Mouse (Mus musculus): Measurements from ENCODE around the gene Repin1. TPM values are rescaled to one million over a fixed set of nuclear protein-coding genes. Genes with fewer than 3 reads are reported as not detected.
"Not testable (repeated sequence)": the region's sequence is repeated elsewhere in the genome, so short reads cannot be mapped to it uniquely, and the experiment has no call there.

Gene Repin1
- polyA plus RNA-seq, 1 experiment from 2014 or later: 35.8 TPM

DNA sequence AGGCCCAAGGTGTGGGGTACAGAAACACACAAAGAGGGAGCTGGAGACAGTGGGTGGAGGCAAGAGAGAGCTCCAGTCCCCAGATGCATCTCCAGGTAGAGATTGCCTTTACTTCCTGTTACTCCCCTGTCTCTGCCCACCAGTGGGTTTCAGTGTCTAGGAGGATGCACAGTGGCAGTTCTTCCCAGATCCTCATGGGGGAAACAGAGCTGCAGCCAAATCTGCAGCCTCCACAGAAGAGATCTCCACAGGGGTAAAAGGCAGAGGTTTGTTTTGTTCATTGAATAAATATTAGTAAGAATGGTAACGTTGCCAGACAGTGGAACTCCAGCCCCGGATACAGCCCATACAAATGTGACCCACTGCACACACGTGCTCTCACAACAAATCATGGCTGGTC lies 17.0 kb downstream of the Repin1 start:
- H3K9ac ChIP-seq (replicated peaks): no peak overlapping the region
- H3K27me3 ChIP-seq: no peaks in the 10 kb centered on the region
- no peaks in the 10 kb centered on the region for H3K9me3 ChIP-seq
- no peak overlapping the region for H3K27ac ChIP-seq (replicated peaks)
- no peak for ATAC-seq (replicated peaks)
- H3K4me1 ChIP-seq: no peaks in the 10 kb centered on the region
- 82% methylated on average over 3 of the region's 3 CpGs for WGBS
- H3K36me3 ChIP-seq: peaks cover 24% of the 10 kb centered on the region
- no peak overlapping the region for H3K4me2 ChIP-seq (replicated peaks)
- no peak overlapping the region for H3K4me3 ChIP-seq

DNA sequence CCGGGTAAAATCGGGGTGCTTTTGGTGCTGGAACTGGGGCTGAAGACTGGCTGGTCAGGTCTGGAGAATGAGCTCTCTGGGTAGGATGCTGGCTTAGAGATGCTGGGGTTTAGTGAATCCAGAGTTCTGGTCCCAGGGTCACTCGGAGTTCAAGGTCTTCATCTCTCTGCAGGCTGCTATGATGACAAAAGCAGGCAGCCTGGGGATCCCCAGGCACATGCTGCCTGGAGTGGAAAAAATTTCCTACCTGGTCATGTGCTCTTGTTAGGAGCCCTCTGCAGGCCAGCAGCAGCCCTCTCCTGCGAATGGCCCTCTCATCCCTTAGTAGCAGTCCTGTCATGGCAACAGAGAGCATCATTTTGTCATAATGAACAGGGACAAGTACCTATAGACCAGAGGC lies 19.8 kb downstream of the Repin1 start:
- no peak overlapping the region for H3K9ac ChIP-seq (replicated peaks)
- 88% methylated on average over 4 of the region's 4 CpGs for WGBS
- peaks cover 24% of the 10 kb centered on the region for H3K36me3 ChIP-seq
- no peaks in the 10 kb centered on the region for H3K27me3 ChIP-seq
- no peaks in the 10 kb centered on the region for H3K4me1 ChIP-seq
- no peak overlapping the region for H3K27ac ChIP-seq (replicated peaks)
- H3K9me3 ChIP-seq: no peaks in the 10 kb centered on the region
- no peak overlapping the region for H3K4me3 ChIP-seq
- no peak for ATAC-seq (replicated peaks)
- H3K4me2 ChIP-seq (replicated peaks): no peak overlapping the region

DNA sequence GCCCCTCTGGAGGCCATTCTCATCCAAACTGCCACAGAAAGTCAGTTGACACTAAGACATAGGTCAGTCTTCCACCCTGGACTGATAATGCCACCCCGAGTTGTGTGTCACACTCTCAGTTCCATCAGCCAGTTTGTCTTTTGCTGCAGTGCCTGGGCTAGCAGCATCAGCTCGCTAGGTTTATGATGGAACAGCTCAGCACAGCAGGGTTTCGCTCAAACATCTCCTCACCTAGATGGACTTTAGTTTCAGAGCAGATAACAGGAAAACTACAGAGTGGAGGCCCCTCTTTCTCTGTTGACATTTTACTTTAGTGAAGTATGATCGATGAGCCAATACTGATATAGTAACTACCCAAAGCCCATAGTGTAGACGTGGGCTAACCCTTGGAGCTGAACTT lies 21.1 kb downstream of the Repin1 start:
- Histone ChIP-seq H3K9me3 (no peaks in the 10 kb centered on the region), H3K4me1 (no peaks in the 10 kb centered on the region), H3K4me2 (replicated peaks) (no peak overlapping the region), H3K9ac (replicated peaks) (no peak overlapping the region), H3K27ac (replicated peaks) (no peak overlapping the region), H3K36me3 (peaks cover 31% of the 10 kb centered on the region), H3K4me3 (no peak overlapping the region), H3K27me3 (no peaks in the 10 kb centered on the region)
- no peak for ATAC-seq (replicated peaks)
- 93% methylated on average over 5 of the region's 5 CpGs for WGBS

DNA sequence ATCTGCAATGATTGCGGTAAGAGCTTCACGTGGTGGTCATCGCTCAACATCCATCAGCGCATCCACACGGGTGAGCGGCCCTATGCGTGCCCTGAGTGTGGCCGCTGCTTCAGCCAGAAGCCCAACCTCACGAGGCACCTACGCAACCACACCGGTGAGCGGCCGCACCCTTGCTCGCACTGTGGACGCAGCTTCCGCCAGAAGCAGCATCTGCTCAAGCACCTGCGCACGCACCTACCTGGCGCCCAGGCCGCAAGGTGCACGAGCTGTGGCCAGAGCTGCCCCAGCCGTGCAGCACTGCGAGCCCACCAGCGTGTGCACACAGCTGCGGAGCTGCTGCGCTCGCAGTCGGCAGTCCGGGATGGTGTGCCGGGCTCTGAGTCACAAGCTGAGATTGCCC lies 26.3 kb downstream of the Repin1 start:
- peaks cover 24% of the 10 kb centered on the region for H3K36me3 ChIP-seq
- ATAC-seq (replicated peaks): no peak
- no peak overlapping the region for H3K4me2 ChIP-seq (replicated peaks)
- 91% methylated on average over 30 of the region's 30 CpGs for WGBS
- H3K9me3 ChIP-seq: no peaks in the 10 kb centered on the region
- H3K4me1 ChIP-seq: no peaks in the 10 kb centered on the region
- H3K4me3 ChIP-seq: no peak overlapping the region
- H3K27ac ChIP-seq (replicated peaks): no peak overlapping the region
- no peak overlapping the region for H3K9ac ChIP-seq (replicated peaks)
- no peaks in the 10 kb centered on the region for H3K27me3 ChIP-seq

DNA sequence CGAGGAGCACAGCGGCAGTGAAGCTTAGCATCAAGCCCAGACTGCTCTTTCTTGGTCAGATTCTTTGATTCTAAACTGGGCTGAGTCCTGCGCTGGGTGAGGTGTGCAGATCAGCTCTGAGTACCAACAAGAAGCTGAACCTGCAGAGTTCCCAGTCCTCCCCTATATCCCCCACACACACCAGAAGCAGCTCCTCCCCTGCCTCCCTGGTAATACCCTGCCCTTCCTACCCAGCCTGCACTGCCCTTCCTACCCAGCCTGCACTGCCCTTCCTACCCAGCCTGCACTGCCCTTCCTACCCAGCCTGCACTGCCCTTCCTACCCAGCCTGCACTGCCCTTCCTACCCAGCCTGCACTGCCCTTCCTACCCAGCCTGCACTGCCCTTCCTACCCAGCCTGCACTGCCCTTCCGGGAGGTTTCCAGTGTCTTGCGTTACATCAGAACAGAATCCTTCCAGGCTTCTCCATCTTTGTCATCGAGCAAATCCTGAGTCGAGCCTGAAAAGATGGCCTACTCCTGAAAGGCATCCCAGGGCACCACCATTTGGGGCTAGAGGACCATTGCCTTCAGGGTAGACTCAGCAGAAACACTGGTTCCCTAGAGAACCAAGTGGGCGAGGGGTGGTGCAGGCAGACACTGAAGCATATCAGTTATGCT lies 28.6 kb downstream of the Repin1 start:
- not testable (repeated sequence) for H3K4me3 ChIP-seq; H3K27me3 ChIP-seq; H3K4me2 ChIP-seq (replicated peaks); H3K27ac ChIP-seq (replicated peaks); H3K9me3 ChIP-seq; ATAC-seq (replicated peaks); H3K9ac ChIP-seq (replicated peaks)
- Histone ChIP-seq H3K36me3 (peaks cover 19% of the 10 kb centered on the region), H3K4me1 (peaks cover 11% of the 10 kb centered on the region)
- WGBS: 85% methylated on average over 8 of the region's 8 CpGs

DNA sequence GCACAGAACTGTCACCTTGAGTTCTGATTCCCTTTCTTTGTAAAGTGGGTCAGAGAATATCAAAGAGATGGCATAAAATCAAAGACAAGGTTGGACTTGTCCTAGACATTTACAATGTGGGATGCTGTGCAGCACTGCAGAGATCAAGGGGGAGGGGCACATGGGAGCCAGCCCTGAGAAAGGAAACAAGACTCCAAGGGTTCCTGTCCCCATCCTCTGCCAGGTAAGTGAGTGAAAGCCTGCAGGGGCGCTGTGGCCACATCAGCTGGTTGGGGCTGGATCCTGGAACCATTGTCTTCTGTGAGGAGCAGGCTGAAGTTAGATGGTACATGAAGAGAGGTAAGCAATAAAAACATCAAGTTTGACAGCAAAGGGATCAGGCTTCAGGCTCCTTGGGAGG lies 29.8 kb downstream of the Repin1 start:
- Histone ChIP-seq H3K4me1 (peaks cover 16% of the 10 kb centered on the region), H3K4me2 (replicated peaks) (no peak overlapping the region), H3K27me3 (peaks cover 14% of the 10 kb centered on the region), H3K27ac (replicated peaks) (no peak overlapping the region), H3K9me3 (no peaks in the 10 kb centered on the region), H3K9ac (replicated peaks) (no peak overlapping the region), H3K36me3 (peaks cover 19% of the 10 kb centered on the region), H3K4me3 (no peak overlapping the region)
- ATAC-seq (replicated peaks): no peak
- WGBS: 28% methylated on average over 1 of the region's 1 CpGs

DNA sequence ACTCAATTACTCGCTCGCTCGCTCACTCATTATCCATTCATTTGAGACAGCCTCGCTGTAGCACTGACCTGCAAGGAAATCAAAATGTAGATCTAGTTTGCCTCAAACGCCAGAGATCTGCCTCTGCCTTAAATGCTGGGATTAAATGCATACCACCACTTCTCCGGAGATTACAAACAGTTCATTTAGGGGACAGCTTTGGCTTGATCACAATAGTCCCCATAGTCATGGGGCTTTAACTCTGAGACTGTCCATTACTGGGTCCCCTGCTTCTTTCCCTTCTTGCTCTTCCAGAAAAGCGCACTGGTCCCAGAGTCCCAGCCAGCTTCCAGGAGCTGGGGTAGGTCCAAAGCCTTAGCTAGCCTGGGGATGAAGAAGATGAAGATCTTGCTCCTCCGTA lies 32.8 kb downstream of the Repin1 start, which contains the start of gene AI854703:
TSS of gene AI854703 (plus strand) at position 301 of the 400 bp plus-strand sequence.
- ATAC-seq (replicated peaks): no peak
- Histone ChIP-seq H3K36me3 (no peaks in the 10 kb centered on the region), H3K4me3 (peak within 1 kb of the TSS; percentile 49), H3K9me3 (no peaks in the 10 kb centered on the region), H3K4me2 (replicated peaks) (peak within 1 kb of the TSS; percentile 76), H3K27ac (replicated peaks) (no peak within 1 kb of the TSS), H3K9ac (replicated peaks) (peak within 1 kb of the TSS; percentile 50), H3K4me1 (peaks cover 19% of the 10 kb centered on the region), H3K27me3 (peaks cover 18% of the 10 kb centered on the region)
- 21% methylated on average over 8 of the region's 8 CpGs for WGBS

DNA sequence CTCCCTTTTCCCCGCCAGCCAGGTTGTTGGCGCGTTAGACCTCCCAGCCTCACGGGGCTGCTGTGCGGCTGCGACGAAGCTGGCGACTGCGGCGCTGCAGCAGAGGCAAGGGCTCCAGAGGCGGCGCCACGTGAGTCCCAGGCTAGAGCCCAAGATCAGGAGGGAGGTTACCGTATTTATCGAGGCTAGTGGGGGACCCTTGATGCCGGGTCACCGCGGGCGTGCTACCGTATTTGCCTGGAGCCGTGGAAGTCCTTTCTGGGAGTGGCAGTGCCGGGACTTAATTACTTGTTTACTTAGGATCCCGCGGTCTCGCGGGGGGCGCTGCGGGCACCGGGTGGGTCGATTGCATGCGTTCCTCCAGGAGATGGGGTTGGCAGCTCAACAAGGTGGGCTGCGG lies 33.3 kb downstream of the Repin1 start:
- Histone ChIP-seq H3K9me3 (no peaks in the 10 kb centered on the region), H3K4me1 (peaks cover 19% of the 10 kb centered on the region), H3K27ac (replicated peaks) (no peak overlapping the region), H3K27me3 (peaks cover 18% of the 10 kb centered on the region), H3K9ac (replicated peaks) (peak overlapping the region; percentile 50), H3K4me3 (peak overlapping the region; percentile 49), H3K4me2 (replicated peaks) (peak overlapping the region; percentile 76), H3K36me3 (no peaks in the 10 kb centered on the region)
- under 1% methylated on average over 32 of the region's 32 CpGs for WGBS
- ATAC-seq (replicated peaks): peak; percentile 36; the same call in 1 of the 2 replicates

DNA sequence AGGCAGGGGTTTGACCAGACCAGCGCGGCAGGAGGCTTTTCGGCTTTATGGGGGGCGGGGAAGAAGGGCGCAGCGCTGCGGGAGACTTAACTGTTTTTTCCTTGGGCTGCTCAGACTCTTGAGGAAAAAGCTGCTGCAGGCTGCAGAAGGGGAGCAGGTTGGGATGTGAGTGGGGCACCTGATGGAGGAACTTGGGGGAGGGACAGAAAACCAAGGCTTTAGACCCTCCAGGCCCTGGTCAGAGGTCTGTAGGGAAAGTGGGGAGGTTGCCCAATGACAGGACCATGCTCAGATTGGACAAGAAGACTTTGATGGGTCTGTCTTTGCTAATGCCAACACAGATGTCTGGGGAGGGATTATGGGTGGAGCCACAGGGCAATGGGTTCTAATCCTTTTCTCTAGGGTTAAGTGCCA lies 33.8 kb downstream of the Repin1 start:
- 0 out of 2 replicates have a peak, but pooled peaks have one; percentile 9 for ATAC-seq (replicated peaks)
- Histone ChIP-seq H3K4me3 (peak overlapping the region; percentile 49), H3K36me3 (no peaks in the 10 kb centered on the region), H3K27me3 (peaks cover 18% of the 10 kb centered on the region), H3K4me1 (peaks cover 19% of the 10 kb centered on the region), H3K9me3 (no peaks in the 10 kb centered on the region), H3K9ac (replicated peaks) (peak overlapping the region; percentile 50), H3K27ac (replicated peaks) (no peak overlapping the region), H3K4me2 (replicated peaks) (peak overlapping the region; percentile 76)
- 8% methylated on average over 7 of the region's 7 CpGs for WGBS

DNA sequence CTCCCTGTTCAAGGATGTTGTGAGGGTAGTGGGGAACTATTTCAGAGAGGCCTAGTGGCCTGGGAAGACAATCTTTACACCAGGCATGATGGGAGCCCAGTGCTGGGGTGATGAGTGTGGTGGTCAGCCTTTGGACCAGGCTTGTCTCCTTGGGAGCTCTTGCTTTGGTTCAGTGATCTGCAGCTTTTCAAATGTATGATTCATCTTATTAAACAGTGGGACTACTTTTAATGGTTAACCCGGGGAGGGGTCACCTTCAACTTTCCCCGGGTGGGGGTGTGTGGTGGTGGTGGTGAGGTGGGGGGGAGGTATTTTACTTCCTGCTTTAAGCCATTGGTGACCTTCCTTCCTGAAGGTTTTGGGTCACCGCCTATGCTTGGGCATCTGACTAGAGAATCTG lies 34.7 kb downstream of the Repin1 start:
- WGBS: 85% methylated on average over 3 of the region's 3 CpGs
- Histone ChIP-seq H3K9me3 (no peaks in the 10 kb centered on the region), H3K27me3 (peaks cover 18% of the 10 kb centered on the region), H3K36me3 (no peaks in the 10 kb centered on the region), H3K27ac (replicated peaks) (no peak overlapping the region), H3K4me3 (no peak overlapping the region), H3K4me1 (peaks cover 19% of the 10 kb centered on the region), H3K9ac (replicated peaks) (no peak overlapping the region), H3K4me2 (replicated peaks) (no peak overlapping the region)
- ATAC-seq (replicated peaks): no peak

DNA sequence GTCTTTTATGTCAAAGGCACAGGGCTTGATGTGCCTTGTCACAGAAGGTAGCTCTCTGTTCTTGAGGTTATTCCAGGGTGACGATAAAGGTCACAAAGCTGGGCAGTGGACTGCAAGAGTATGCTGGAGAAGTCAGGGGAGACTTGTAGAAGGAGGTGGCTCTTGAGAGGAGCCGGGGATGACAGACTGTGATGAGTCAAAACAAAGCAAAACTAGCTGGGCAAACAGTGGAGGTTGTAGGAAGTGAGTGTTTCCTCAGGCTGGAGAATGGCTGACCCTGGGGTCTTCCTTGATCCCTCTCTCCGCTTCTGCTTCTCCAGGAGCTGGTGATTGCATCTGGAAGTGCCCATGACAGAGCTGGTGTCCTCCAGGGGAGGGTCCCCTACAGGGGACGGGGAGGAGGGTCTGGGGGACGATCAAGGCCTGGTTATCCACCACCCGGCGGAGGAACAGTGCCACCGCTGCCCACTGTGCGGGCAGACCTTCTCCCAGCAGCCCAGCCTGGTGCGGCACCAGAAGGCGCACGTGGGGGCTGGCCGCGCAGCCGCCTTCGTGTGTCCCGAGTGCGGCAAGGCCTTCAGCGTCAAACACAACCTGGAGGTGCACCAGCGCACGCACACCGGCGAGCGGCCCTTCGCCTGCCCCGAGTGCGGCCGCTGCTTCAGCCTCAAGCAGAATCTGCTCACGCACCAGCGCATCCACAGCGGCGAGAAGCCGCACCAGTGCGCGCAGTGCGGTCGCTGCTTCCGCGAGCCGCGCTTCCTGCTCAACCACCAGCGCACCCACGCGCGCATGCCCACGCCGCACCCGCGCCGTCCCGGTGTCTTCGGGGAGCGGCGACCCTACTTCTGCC lies 35.4 kb downstream of the Repin1 start:
- Histone ChIP-seq H3K27ac (replicated peaks) (peak overlapping the region; percentile 37), H3K4me2 (replicated peaks) (peak overlapping the region; percentile 91), H3K36me3 (no peaks in the 10 kb centered on the region), H3K27me3 (peaks cover 18% of the 10 kb centered on the region), H3K4me3 (peak overlapping the region; percentile 54), H3K9ac (replicated peaks) (peak overlapping the region; percentile 66), H3K9me3 (no peaks in the 10 kb centered on the region), H3K4me1 (peaks cover 19% of the 10 kb centered on the region)
- 13% methylated on average over 54 of the region's 54 CpGs for WGBS
- ATAC-seq (replicated peaks): peak; percentile 65

DNA sequence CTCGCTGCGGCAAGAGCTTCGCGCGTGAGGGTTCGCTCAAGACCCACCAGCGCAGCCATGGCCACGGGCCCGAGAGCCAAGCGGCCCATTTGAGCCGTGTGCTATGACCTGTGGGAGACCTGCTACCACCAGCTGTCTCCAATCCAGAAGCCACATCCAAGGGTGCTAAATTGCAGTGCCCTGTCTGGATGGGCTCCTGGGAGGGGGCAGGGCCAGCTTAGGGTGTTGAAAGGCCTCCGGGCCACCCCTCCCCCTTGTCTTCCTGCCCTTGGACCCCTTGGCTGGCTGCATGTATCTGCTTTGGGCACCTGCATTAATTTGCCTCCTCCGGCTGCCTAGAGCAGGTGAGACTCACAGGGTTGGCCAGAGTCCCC lies 36.0 kb downstream of the Repin1 start:
- WGBS: 20% methylated on average over 13 of the region's 13 CpGs
- peak; percentile 7; the same call in 1 of the 2 replicates for ATAC-seq (replicated peaks)
- Histone ChIP-seq H3K9me3 (no peaks in the 10 kb centered on the region), H3K9ac (replicated peaks) (peak overlapping the region; percentile 66), H3K27me3 (peaks cover 18% of the 10 kb centered on the region), H3K4me3 (peak overlapping the region; percentile 54), H3K36me3 (no peaks in the 10 kb centered on the region), H3K4me2 (replicated peaks) (peak overlapping the region; percentile 91), H3K4me1 (peaks cover 19% of the 10 kb centered on the region), H3K27ac (replicated peaks) (peak overlapping the region; percentile 37; the same call in 1 of the 2 replicates)
